Mouse (Mus musculus): ENCODE measurements around the gene Prrc2c. TPM values are rescaled to one million over a fixed set of nuclear protein-coding genes. Genes with fewer than 3 reads are reported as not detected.

Prrc2c gene
- polyA plus RNA-seq, 1 experiment from 2014 or later: 64.4 TPM

- Histone ChIP-seq H3K36me3 (ENCODE audit: control insufficient read depth, insufficient read depth) (no peaks in the 10 kb centered on the region), H3K4me2 (replicated peaks; ENCODE audit: low read depth) (no peak overlapping the region), H3K27me3 (replicated peaks; ENCODE audit: control insufficient read depth, insufficient read depth, low read length) (no peaks in the 10 kb centered on the region), H3K9me3 (ENCODE audit: control insufficient read depth) (no peaks in the 10 kb centered on the region), H3K4me1 (replicated peaks; ENCODE audit: control insufficient read depth, insufficient read depth, low read length) (no peaks in the 10 kb centered on the region), H3K4me3 (ENCODE audit: low read depth, low read length) (no peak overlapping the region), H3K27ac (ENCODE audit: low read depth, low read length) (no peak overlapping the region), H3K9ac (ENCODE audit: low read depth, low read length) (no peak overlapping the region)
- no peak for ATAC-seq
- no peak for TF ChIP-seq CTCF (IDR thresholded peaks at IDR 0.05; ENCODE audit: low read depth)
- 43% methylated on average over 7 of the region's 7 CpGs for WGBS
Observed at GRCm38 (mm10) chr1:162625229-162625628, 115.1 kb downstream of the Prrc2c start.

- no peaks in the 10 kb centered on the region for H3K9me3 ChIP-seq (ENCODE audit: control insufficient read depth)
- H3K4me3 ChIP-seq (ENCODE audit: low read depth, low read length): no peak overlapping the region
- no peak overlapping the region for H3K4me2 ChIP-seq (replicated peaks; ENCODE audit: low read depth)
- H3K36me3 ChIP-seq (ENCODE audit: control insufficient read depth, insufficient read depth): no peaks in the 10 kb centered on the region
- no peak overlapping the region for H3K27ac ChIP-seq (ENCODE audit: low read depth, low read length)
- no peak for ATAC-seq
- 18% methylated on average over 4 of the region's 4 CpGs for WGBS
- H3K4me1 ChIP-seq (replicated peaks; ENCODE audit: control insufficient read depth, insufficient read depth, low read length): no peaks in the 10 kb centered on the region
- H3K9ac ChIP-seq (ENCODE audit: low read depth, low read length): no peak overlapping the region
- H3K27me3 ChIP-seq (replicated peaks; ENCODE audit: control insufficient read depth, insufficient read depth, low read length): no peaks in the 10 kb centered on the region
- no peak for TF ChIP-seq CTCF (IDR thresholded peaks at IDR 0.05; ENCODE audit: low read depth)
Observed at GRCm38 (mm10) chr1:162623895-162624294, 116.5 kb downstream of the Prrc2c start.

Small RNA genes within 50 kb of the gene (microRNA-seq; reads per million reads assigned to microRNA genes)
- gene Gm27616: not detected

Other genes with a start within 250 kb of the Prrc2c start
- gene Mettl13, start 192.0 kb downstream of the Prrc2c start, polyA plus RNA-seq (2015; fragmentation: Nextera tagmentation; extraction: Ambion mirVana): 5.9 and 6.8 TPM in 2 replicates
- 33.6 and 34.2 TPM in 2 replicates for gene Vamp4, start 170.0 kb downstream of the Prrc2c start, polyA plus RNA-seq (2015; fragmentation: Nextera tagmentation; extraction: Ambion mirVana)
- 0.07 and 0.10 TPM in 2 replicates for gene Myoc, start 101.4 kb downstream of the Prrc2c start, polyA plus RNA-seq (2015; fragmentation: Nextera tagmentation; extraction: Ambion mirVana)
- gene Myocos, start 82.3 kb downstream of the Prrc2c start, polyA plus RNA-seq (2015; fragmentation: Nextera tagmentation; extraction: Ambion mirVana): not detected in 2 replicates
- gene Fmo4, start 73.4 kb upstream of the Prrc2c start, polyA plus RNA-seq (2015; fragmentation: Nextera tagmentation; extraction: Ambion mirVana): 12.2 and 13.7 TPM in 2 replicates
- gene Fmo1, start 126.1 kb upstream of the Prrc2c start, polyA plus RNA-seq (2015; fragmentation: Nextera tagmentation; extraction: Ambion mirVana): 7.3 and 8.2 TPM in 2 replicates
- 3.8 and 4.4 TPM in 2 replicates for gene Fmo2, start 158.2 kb upstream of the Prrc2c start, polyA plus RNA-seq (2015; fragmentation: Nextera tagmentation; extraction: Ambion mirVana)
- not detected in 2 replicates for gene Fmo6, start 197.0 kb upstream of the Prrc2c start, polyA plus RNA-seq (2015; fragmentation: Nextera tagmentation; extraction: Ambion mirVana)
- not detected in 2 replicates for gene Fmo3, start 244.0 kb upstream of the Prrc2c start, polyA plus RNA-seq (2015; fragmentation: Nextera tagmentation; extraction: Ambion mirVana)

Measured in intestine, postnatal 0 days (tissue).